Mouse (Mus musculus): ENCODE data around the gene Galnt13. TPM values are rescaled to one million over a fixed set of nuclear protein-coding genes. Genes with fewer than 3 reads are reported as not detected.

Galnt13 gene
- total RNA-seq, 2 experiments from 2014 or later: 37.1 to 41.2 TPM

GRCm38 (mm10) chr2:55101279-55101678 lies 665.2 kb downstream of the Galnt13 start:
- Histone ChIP-seq H3K4me3 (no peak overlapping the region), H3K27ac (no peak overlapping the region)
- intact Hi-C loops (cut with DNase I): loop anchor here (5.0 to 10.0 kb wide), 2 partner anchors 204 to 741 kb away; no protein-coding TSS in a partner anchor
- DNase-seq (ENCODE audit: extremely low spot score in 1 of 2, low spot score in 2 of 2): no peak
- TF ChIP-seq CTCF (IDR thresholded peaks at IDR 0.05): peak; percentile 36

- TF ChIP-seq CTCF (IDR thresholded peaks at IDR 0.05): no peak
- no peak for DNase-seq (ENCODE audit: extremely low spot score in 1 of 2, low spot score in 2 of 2)
- intact Hi-C loops (cut with DNase I): loop anchor here (5.0 to 10.0 kb wide), 2 partner anchors 201 to 739 kb away; no protein-coding TSS in a partner anchor
- no peak overlapping the region for H3K4me3 ChIP-seq
- no peak overlapping the region for H3K27ac ChIP-seq
Measured at GRCm38 (mm10) chr2:55103521-55103920, 667.4 kb downstream of the Galnt13 start.

- DNase-seq (ENCODE audit: extremely low spot score in 1 of 2, low spot score in 2 of 2): no peak
- intact Hi-C loops (cut with DNase I): loop anchor here (10.0 kb wide), 1 partner anchor 197 kb away; no protein-coding TSS in a partner anchor
- no peak overlapping the region for H3K27ac ChIP-seq
- TF ChIP-seq CTCF (IDR thresholded peaks at IDR 0.05): no peak
- no peak overlapping the region for H3K4me3 ChIP-seq
Measured at GRCm38 (mm10) chr2:55107828-55108227, 671.7 kb downstream of the Galnt13 start.

GRCm38 (mm10) chr2:55153089-55153488 lies 717.0 kb downstream of the Galnt13 start:
- DNase-seq (ENCODE audit: extremely low spot score in 1 of 2, low spot score in 2 of 2): no peak
- Histone ChIP-seq H3K4me3 (no peak overlapping the region), H3K27ac (no peak overlapping the region)
- intact Hi-C loops (cut with DNase I): no loop called here
- TF ChIP-seq CTCF (IDR thresholded peaks at IDR 0.05): no peak

- H3K27ac ChIP-seq: no peak overlapping the region
- no peak overlapping the region for H3K4me3 ChIP-seq
- TF ChIP-seq CTCF (IDR thresholded peaks at IDR 0.05): no peak
- intact Hi-C loops (cut with DNase I): no loop called here
- no peak for DNase-seq (ENCODE audit: extremely low spot score in 1 of 2, low spot score in 2 of 2)
Measured at GRCm38 (mm10) chr2:55164781-55165180, 728.7 kb downstream of the Galnt13 start.
